Mouse (Mus musculus): ENCODE measurements around the gene Phldb1. TPM values are rescaled to one million over a fixed set of nuclear protein-coding genes. Genes with fewer than 3 reads are reported as not detected.

The Phldb1 gene
- polyA plus RNA-seq, 1 experiment, result 34.1 TPM

DNA sequence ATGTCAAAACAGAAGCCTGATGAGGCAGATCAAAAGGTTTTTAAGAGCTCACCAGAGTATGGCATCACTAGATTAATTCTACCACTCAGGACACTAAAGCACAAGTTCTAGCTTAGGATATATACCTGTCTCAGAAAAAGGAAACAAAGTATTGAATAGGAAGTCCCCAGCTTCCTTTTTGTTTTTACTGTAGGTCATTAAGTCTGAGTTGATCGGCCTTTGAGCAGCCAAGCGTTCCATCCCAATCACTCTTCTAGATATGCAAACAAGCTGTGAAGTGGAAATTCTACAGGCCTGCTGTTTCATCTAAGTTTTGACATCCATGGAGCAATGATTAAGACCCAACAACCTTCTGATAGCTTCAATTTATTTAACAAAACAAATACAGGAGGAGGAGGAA lies 25.9 kb upstream of the Phldb1 start:
- Histone ChIP-seq H3K27ac (ENCODE audit: insufficient read depth, low read depth, low read length) (no peak overlapping the region), H3K4me3 (ENCODE audit: low read depth, low read length) (no peak overlapping the region), H3K27me3 (ENCODE audit: control insufficient read depth, insufficient read depth, low read length) (no peaks in the 10 kb centered on the region), H3K4me1 (ENCODE audit: control insufficient read depth, insufficient read depth, insufficient read length, low read length) (peaks cover 12% of the 10 kb centered on the region; the same call in 1 of the 2 replicates), H3K36me3 (ENCODE audit: control insufficient read depth, insufficient read depth, low read length) (peaks cover 27% of the 10 kb centered on the region)
- WGBS, result 5% methylated on average over 2 of the region's 2 CpGs
- TF ChIP-seq POLR2A (IDR thresholded peaks at IDR 0.05; ENCODE audit: low read depth, low read length), result no peak
- no peak for TF ChIP-seq CTCF (IDR thresholded peaks at IDR 0.05; ENCODE audit: extremely low read depth, insufficient read length, insufficient replicate concordance, low read depth, low read length)

GRCm38 (mm10) chr9:44748473-44748872 lies 13.5 kb upstream of the Phldb1 start:
- no peak overlapping the region for H3K4me3 ChIP-seq (ENCODE audit: low read depth, low read length)
- H3K27me3 ChIP-seq (ENCODE audit: control insufficient read depth, insufficient read depth, low read length), result no peaks in the 10 kb centered on the region
- TF ChIP-seq CTCF (IDR thresholded peaks at IDR 0.05; ENCODE audit: extremely low read depth, insufficient read length, insufficient replicate concordance, low read depth, low read length) (no peak), POLR2A (IDR thresholded peaks at IDR 0.05; ENCODE audit: low read depth, low read length) (no peak)
- WGBS, result 92% methylated on average over 7 of the region's 7 CpGs
- H3K4me1 ChIP-seq (ENCODE audit: control insufficient read depth, insufficient read depth, insufficient read length, low read length), result no peaks in the 10 kb centered on the region
- H3K27ac ChIP-seq (ENCODE audit: insufficient read depth, low read depth, low read length), result no peak overlapping the region
- peaks cover 82% of the 10 kb centered on the region for H3K36me3 ChIP-seq (ENCODE audit: control insufficient read depth, insufficient read depth, low read length)

GRCm38 (mm10) chr9:44747341-44747740 lies 12.3 kb upstream of the Phldb1 start:
- no peak overlapping the region for H3K4me3 ChIP-seq (ENCODE audit: low read depth, low read length)
- H3K27ac ChIP-seq (ENCODE audit: insufficient read depth, low read depth, low read length), result no peak overlapping the region
- TF ChIP-seq POLR2A (IDR thresholded peaks at IDR 0.05; ENCODE audit: low read depth, low read length) (no peak), CTCF (IDR thresholded peaks at IDR 0.05; ENCODE audit: extremely low read depth, insufficient read length, insufficient replicate concordance, low read depth, low read length) (no peak)
- H3K36me3 ChIP-seq (ENCODE audit: control insufficient read depth, insufficient read depth, low read length), result peaks cover 77% of the 10 kb centered on the region
- no peaks in the 10 kb centered on the region for H3K27me3 ChIP-seq (ENCODE audit: control insufficient read depth, insufficient read depth, low read length)
- no peaks in the 10 kb centered on the region for H3K4me1 ChIP-seq (ENCODE audit: control insufficient read depth, insufficient read depth, insufficient read length, low read length)
- 91% methylated on average over 3 of the region's 3 CpGs for WGBS

- Histone ChIP-seq H3K27me3 (ENCODE audit: control insufficient read depth, insufficient read depth, low read length) (no peaks in the 10 kb centered on the region), H3K4me1 (ENCODE audit: control insufficient read depth, insufficient read depth, insufficient read length, low read length) (no peaks in the 10 kb centered on the region), H3K36me3 (ENCODE audit: control insufficient read depth, insufficient read depth, low read length) (peaks cover 74% of the 10 kb centered on the region), H3K4me3 (ENCODE audit: low read depth, low read length) (no peak overlapping the region), H3K27ac (ENCODE audit: insufficient read depth, low read depth, low read length) (no peak overlapping the region)
- TF ChIP-seq CTCF (IDR thresholded peaks at IDR 0.05; ENCODE audit: extremely low read depth, insufficient read length, insufficient replicate concordance, low read depth, low read length), result no peak
- no peak for TF ChIP-seq POLR2A (IDR thresholded peaks at IDR 0.05; ENCODE audit: low read depth, low read length)
- WGBS, result 90% methylated on average over 3 of the region's 3 CpGs
Measured at GRCm38 (mm10) chr9:44746666-44747065, 11.7 kb upstream of the Phldb1 start.

DNA sequence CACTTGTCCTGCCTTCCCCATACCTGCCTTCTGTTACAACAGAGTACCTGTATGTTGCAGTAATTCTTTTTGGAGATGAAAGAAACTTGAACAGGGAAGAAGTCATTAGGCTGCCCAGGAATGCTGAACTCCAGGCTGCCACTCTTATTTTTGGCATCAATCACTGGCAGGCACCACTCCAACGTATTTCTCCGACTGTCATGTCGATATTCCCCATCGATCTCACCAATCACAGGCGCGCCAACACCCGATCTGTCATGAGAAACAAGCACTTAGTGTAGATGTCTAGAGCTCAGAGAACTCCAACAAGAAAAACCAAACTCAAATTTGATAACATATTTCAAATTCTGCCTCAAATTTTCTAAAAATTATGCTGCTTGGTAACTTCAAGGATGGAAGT lies 10.4 kb upstream of the Phldb1 start:
- 92% methylated on average over 7 of the region's 7 CpGs for WGBS
- H3K27ac ChIP-seq (ENCODE audit: insufficient read depth, low read depth, low read length), result no peak overlapping the region
- H3K36me3 ChIP-seq (ENCODE audit: control insufficient read depth, insufficient read depth, low read length), result peaks cover 64% of the 10 kb centered on the region
- TF ChIP-seq POLR2A (IDR thresholded peaks at IDR 0.05; ENCODE audit: low read depth, low read length) (no peak), CTCF (IDR thresholded peaks at IDR 0.05; ENCODE audit: extremely low read depth, insufficient read length, insufficient replicate concordance, low read depth, low read length) (no peak)
- H3K27me3 ChIP-seq (ENCODE audit: control insufficient read depth, insufficient read depth, low read length), result no peaks in the 10 kb centered on the region
- H3K4me3 ChIP-seq (ENCODE audit: low read depth, low read length), result no peak overlapping the region
- no peaks in the 10 kb centered on the region for H3K4me1 ChIP-seq (ENCODE audit: control insufficient read depth, insufficient read depth, insufficient read length, low read length)

GRCm38 (mm10) chr9:44740663-44741192 lies 5.7 kb upstream of the Phldb1 start:
- Histone ChIP-seq H3K27ac (ENCODE audit: insufficient read depth, low read depth, low read length) (no peak overlapping the region), H3K36me3 (ENCODE audit: control insufficient read depth, insufficient read depth, low read length) (peaks cover 28% of the 10 kb centered on the region), H3K4me3 (ENCODE audit: low read depth, low read length) (no peak overlapping the region), H3K4me1 (ENCODE audit: control insufficient read depth, insufficient read depth, insufficient read length, low read length) (no peaks in the 10 kb centered on the region), H3K27me3 (ENCODE audit: control insufficient read depth, insufficient read depth, low read length) (peaks cover 4% of the 10 kb centered on the region; the same call in 1 of the 2 replicates)
- 81% methylated on average over 1 of the region's 1 CpGs for WGBS
- TF ChIP-seq CTCF (IDR thresholded peaks at IDR 0.05; ENCODE audit: extremely low read depth, insufficient read length, insufficient replicate concordance, low read depth, low read length) (peak; percentile 15; the same call in 1 of the 2 replicates), POLR2A (IDR thresholded peaks at IDR 0.05; ENCODE audit: low read depth, low read length) (no peak)

DNA sequence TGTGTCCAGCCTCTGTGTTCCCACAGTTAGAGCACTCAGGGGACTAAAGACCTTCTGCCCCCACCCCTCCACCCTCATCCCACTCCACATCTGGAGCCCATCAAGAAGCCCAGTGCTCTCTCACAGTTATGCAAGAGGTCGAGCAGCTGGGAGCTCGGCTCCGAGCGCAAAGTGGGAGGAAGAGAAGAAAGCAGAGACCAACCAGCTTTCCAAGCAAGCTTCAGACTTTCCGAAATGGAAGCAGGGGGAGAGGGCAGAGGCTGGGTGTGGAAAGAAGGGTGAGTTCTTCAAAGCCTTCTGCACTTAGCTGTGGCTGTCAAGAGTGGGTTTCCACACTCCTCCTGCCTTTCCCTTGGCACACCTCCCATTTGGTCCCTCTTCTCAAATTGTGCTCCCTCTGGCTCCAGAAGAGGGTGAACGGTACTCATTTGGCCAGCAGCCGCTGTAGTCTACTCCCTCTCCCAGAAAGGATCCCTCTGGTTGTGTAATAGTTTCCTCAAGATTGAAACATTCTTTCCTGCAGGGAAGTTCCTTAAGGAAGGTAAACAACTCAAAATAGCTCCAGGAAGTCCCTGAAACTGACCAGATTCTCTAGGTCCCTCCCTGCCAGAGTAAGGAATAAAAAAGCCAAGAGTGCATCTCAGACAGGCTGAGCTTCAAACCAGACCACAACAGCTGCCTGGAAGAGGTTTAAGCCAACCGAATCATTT lies 2.4 kb upstream of the Phldb1 start:
- H3K4me1 ChIP-seq (ENCODE audit: control insufficient read depth, insufficient read depth, insufficient read length, low read length), result peaks cover 9% of the 10 kb centered on the region
- H3K36me3 ChIP-seq (ENCODE audit: control insufficient read depth, insufficient read depth, low read length), result peaks cover 4% of the 10 kb centered on the region; the same call in 1 of the 2 replicates
- TF ChIP-seq CTCF (IDR thresholded peaks at IDR 0.05; ENCODE audit: extremely low read depth, insufficient read length, insufficient replicate concordance, low read depth, low read length), result no peak
- no peak for TF ChIP-seq POLR2A (IDR thresholded peaks at IDR 0.05; ENCODE audit: low read depth, low read length)
- H3K27ac ChIP-seq (ENCODE audit: insufficient read depth, low read depth, low read length), result peak overlapping the region; percentile 73; the same call in 1 of the 2 replicates
- WGBS, result 51% methylated on average over 8 of the region's 8 CpGs
- peaks cover 28% of the 10 kb centered on the region for H3K27me3 ChIP-seq (ENCODE audit: control insufficient read depth, insufficient read depth, low read length)
- H3K4me3 ChIP-seq (ENCODE audit: low read depth, low read length), result no peak overlapping the region

Data from small intestine, adult 2 months (tissue).